Mouse (Mus musculus): Measurements from ENCODE around the gene Gdap1l1. TPM values are rescaled to one million over a fixed set of nuclear protein-coding genes. Genes with fewer than 3 reads are reported as not detected.

The Gdap1l1 gene
- polyA plus RNA-seq, 1 experiment from 2014 or later: 0.21 TPM

GRCm38 (mm10) chr2:163472466-163472851 is 34.2 kb downstream of the Gdap1l1 start, which contains the start of gene Fitm2:
Gene Fitm2, minus strand, starts transcription at chr2:163472629.
- POLR2A ChIA-PET: interaction anchor here (1.1 kb wide), 1 partner anchor 62 kb away, joined by 4 read pairs; no protein-coding TSS in a partner anchor

DNA sequence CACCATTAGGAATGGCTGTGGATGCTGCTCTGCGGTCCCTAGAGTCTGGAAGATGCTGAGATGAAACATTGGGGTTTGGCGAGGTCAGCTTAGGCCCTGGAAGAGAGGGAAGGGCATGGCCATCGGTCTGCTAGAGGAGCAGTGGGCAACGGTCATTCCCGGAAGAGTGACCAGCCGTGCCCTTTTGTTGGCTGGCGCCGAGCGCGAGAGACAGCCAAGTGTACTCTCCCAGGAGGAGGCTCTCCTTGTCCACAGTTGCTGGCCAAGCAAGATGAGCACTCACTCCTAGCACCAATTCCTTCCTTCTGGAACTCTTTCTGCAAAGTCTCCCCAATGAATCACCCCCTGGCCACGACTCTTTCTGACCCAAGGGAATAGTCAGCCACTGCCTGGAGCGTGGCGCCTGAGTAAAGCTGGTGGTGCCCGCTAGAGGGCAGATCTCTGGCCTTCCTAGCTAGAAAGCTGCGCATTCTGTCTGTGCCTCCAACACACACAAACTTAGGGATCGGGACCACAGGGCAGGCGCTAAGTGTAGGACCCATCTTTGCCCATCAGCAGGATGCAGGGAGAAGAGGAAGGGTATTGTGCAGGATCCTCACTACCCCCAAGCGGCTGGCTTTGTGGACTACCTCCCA is 42.0 kb downstream of the Gdap1l1 start:
- no peak for DNase-seq (ENCODE audit: low read depth, low spot score)
- ChIA-PET POLR2A (no interaction called here), CTCF (interaction anchor here (1.2 to 1.8 kb wide), 4 partner anchors 8 to 59 kb away, joined by 3 to 5 read pairs (median 4); partner anchors contain the start of gene Fitm2)
- no peak for ATAC-seq
- peaks cover 3% of the 10 kb centered on the region for H3K27me3 ChIP-seq
- in situ Hi-C loops (cut with MboI; ENCODE audit: low pct_unique_long_range_greater_than_20kb): no loop called here
- peak; percentile 27 for TF ChIP-seq CTCF (IDR thresholded peaks at IDR 0.05)

More at GRCm38 (mm10) chr2:163472466-163472851, 34.2 kb downstream of the Gdap1l1 start, which contains the start of gene Fitm2:
- in situ Hi-C loops (cut with MboI; ENCODE audit: low pct_unique_long_range_greater_than_20kb): loop anchor here (5.0 kb wide), 1 partner anchor 50 kb away; the partner anchor contains the start of gene Oser1
- peak; percentile 99 for TF ChIP-seq CTCF (IDR thresholded peaks at IDR 0.05)
- ATAC-seq (peak; percentile 87), DNase-seq (ENCODE audit: low read depth, low spot score) (peak; percentile 91)
- CTCF ChIA-PET: interaction anchor here (1.1 to 1.8 kb wide), 9 partner anchors 8 to 114 kb away, joined by 3 to 8 read pairs (median 4); no protein-coding TSS in a partner anchor
- H3K27me3 ChIP-seq: peaks cover 3% of the 10 kb centered on the region

- H3K27me3 ChIP-seq: peaks cover 5% of the 10 kb centered on the region
- DNase-seq (ENCODE audit: low read depth, low spot score) (no peak), ATAC-seq (peak; percentile 35)
- TF ChIP-seq CTCF (IDR thresholded peaks at IDR 0.05): no peak
- ChIA-PET POLR2A (no interaction called here), CTCF (interaction anchor here (1.3 kb wide), 1 partner anchor 9 kb away, joined by 8 read pairs; the partner anchor contains the start of gene Fitm2)
- in situ Hi-C loops (cut with MboI; ENCODE audit: low pct_unique_long_range_greater_than_20kb): no loop called here
Measured at GRCm38 (mm10) chr2:163481539-163482029, 43.3 kb downstream of the Gdap1l1 start.

- CTCF ChIA-PET: no interaction called here
- DNase-seq (ENCODE audit: low read depth, low spot score) (no peak), ATAC-seq (no peak)
- H3K27me3 ChIP-seq: peaks cover 15% of the 10 kb centered on the region
- POLR2A ChIA-PET: no interaction called here
- in situ Hi-C loops (cut with MboI; ENCODE audit: low pct_unique_long_range_greater_than_20kb): no loop called here
- TF ChIP-seq CTCF (IDR thresholded peaks at IDR 0.05): no peak
Measured at GRCm38 (mm10) chr2:163487360-163487759, 49.1 kb downstream of the Gdap1l1 start.

DNA sequence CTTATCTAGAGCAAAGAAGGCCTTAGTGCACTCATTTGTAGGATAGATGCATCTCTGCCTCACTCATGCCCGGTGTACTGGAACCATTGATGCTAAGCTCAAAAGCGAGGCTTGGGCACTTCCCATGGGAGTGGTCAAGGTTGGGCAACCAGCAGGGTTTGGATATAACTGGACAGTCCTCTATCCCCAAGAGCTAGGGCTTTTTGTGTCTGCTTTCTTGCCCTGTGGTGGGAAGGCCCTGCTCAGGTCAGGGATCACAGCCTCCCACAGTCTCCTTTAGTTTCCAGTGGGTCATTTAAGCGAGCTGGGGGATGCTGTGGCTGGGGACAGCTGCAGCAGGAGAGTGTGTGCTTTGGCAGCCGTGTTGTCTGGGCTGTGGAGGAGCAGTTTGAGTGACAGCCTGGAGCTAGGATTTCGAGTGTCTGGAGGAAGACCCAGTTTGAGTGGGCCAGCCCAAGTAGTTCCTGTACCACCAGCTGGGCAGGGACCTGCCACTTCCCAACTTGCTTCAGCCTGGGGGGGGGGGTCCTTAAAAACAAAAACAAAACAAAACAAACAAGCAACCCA is 51.5 kb downstream of the Gdap1l1 start:
- DNase-seq (ENCODE audit: low read depth, low spot score) (no peak), ATAC-seq (no peak)
- no peak for TF ChIP-seq CTCF (IDR thresholded peaks at IDR 0.05)
- ChIA-PET CTCF (interaction anchor here (1.3 kb wide), 1 partner anchor 9 kb away, joined by 5 read pairs; no protein-coding TSS in a partner anchor), POLR2A (no interaction called here)
- in situ Hi-C loops (cut with MboI; ENCODE audit: low pct_unique_long_range_greater_than_20kb): no loop called here
- peaks cover 16% of the 10 kb centered on the region for H3K27me3 ChIP-seq

DNA sequence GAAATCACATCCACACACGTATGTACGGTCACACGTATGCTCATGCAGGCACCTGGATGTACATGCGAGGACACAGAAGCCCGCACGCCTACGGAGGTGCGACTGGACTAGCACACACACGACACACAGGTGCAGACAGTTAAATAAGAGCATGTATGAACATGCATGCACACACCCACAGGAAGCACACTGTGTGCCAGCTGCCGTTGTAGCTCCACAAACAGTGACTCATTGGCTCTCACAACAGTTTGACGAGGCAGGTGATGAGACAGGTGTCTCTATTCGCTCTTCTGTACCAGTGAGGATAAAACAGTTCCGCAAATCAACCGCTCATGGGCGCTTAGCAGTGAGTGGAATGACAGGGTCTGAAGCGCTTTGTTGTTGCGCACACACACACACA is 52.4 kb downstream of the Gdap1l1 start:
- in situ Hi-C loops (cut with MboI; ENCODE audit: low pct_unique_long_range_greater_than_20kb): no loop called here
- ATAC-seq (no peak), DNase-seq (ENCODE audit: low read depth, low spot score) (no peak)
- CTCF ChIA-PET: no interaction called here
- POLR2A ChIA-PET: no interaction called here
- no peak for TF ChIP-seq CTCF (IDR thresholded peaks at IDR 0.05)
- peaks cover 16% of the 10 kb centered on the region for H3K27me3 ChIP-seq

- ChIA-PET CTCF (no interaction called here), POLR2A (no interaction called here)
- TF ChIP-seq CTCF (IDR thresholded peaks at IDR 0.05): no peak
- in situ Hi-C loops (cut with MboI; ENCODE audit: low pct_unique_long_range_greater_than_20kb): no loop called here
- DNase-seq (ENCODE audit: low read depth, low spot score) (no peak), ATAC-seq (no peak)
- peaks cover 13% of the 10 kb centered on the region for H3K27me3 ChIP-seq
Measured at GRCm38 (mm10) chr2:163491351-163491750, 53.1 kb downstream of the Gdap1l1 start.

- in situ Hi-C loops (cut with MboI; ENCODE audit: low pct_unique_long_range_greater_than_20kb): no loop called here
Measured at GRCm38 (mm10) chr2:163492018-163492417, 53.7 kb downstream of the Gdap1l1 start, which contains the start of gene R3hdml. Gene R3hdml, plus strand, starts transcription at chr2:163492318.

GRCm38 (mm10) chr2:163493031-163493430 is 54.8 kb downstream of the Gdap1l1 start:
- in situ Hi-C loops (cut with MboI; ENCODE audit: low pct_unique_long_range_greater_than_20kb): no loop called here
- TF ChIP-seq CTCF (IDR thresholded peaks at IDR 0.05): no peak
- ChIA-PET POLR2A (no interaction called here), CTCF (no interaction called here)
- ATAC-seq: no peak
- H3K27me3 ChIP-seq: peaks cover 9% of the 10 kb centered on the region
- no peak for DNase-seq (ENCODE audit: low read depth, low spot score)

More at GRCm38 (mm10) chr2:163492018-163492417, 53.7 kb downstream of the Gdap1l1 start, which contains the start of gene R3hdml:
- CTCF ChIA-PET: no interaction called here
- TF ChIP-seq CTCF (IDR thresholded peaks at IDR 0.05): no peak
- DNase-seq (ENCODE audit: low read depth, low spot score) (no peak), ATAC-seq (no peak)
- peaks cover 6% of the 10 kb centered on the region for H3K27me3 ChIP-seq
- POLR2A ChIA-PET: no interaction called here

- TF ChIP-seq CTCF (IDR thresholded peaks at IDR 0.05): no peak
- no peak for DNase-seq (ENCODE audit: low read depth, low spot score)
- ChIA-PET CTCF (no interaction called here), POLR2A (no interaction called here)
- ATAC-seq: no peak
- peaks cover 9% of the 10 kb centered on the region for H3K27me3 ChIP-seq
- in situ Hi-C loops (cut with MboI; ENCODE audit: low pct_unique_long_range_greater_than_20kb): no loop called here
Measured at GRCm38 (mm10) chr2:163493976-163494375, 55.7 kb downstream of the Gdap1l1 start.

DNA sequence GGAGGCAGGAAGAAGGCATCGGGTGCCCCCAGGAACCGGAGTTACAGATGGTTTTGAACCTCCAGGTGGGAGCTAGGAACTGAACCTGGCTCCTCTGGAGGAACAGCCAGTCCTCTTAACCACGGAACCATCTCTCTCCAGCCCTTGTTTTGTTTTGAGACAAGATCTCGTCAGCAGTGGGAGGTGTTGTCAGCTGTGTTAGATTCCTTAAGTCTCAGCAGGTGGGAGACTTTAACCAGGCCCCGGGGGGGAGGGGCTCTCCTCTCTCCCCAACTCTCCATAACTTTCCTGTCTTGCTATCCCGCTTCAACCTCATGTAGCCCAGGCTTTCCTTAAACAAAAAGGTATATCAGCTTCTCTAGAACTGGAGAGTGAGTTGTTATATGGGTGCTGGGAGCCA is 56.2 kb downstream of the Gdap1l1 start:
- peaks cover 9% of the 10 kb centered on the region for H3K27me3 ChIP-seq
- DNase-seq (ENCODE audit: low read depth, low spot score) (no peak), ATAC-seq (no peak)
- in situ Hi-C loops (cut with MboI; ENCODE audit: low pct_unique_long_range_greater_than_20kb): no loop called here
- POLR2A ChIA-PET: no interaction called here
- TF ChIP-seq CTCF (IDR thresholded peaks at IDR 0.05): no peak
- CTCF ChIA-PET: interaction anchor here (0.6 kb wide), 1 partner anchor 75 kb away, joined by 3 read pairs; no protein-coding TSS in a partner anchor
